Mouse (Mus musculus) ovary, postnatal 14 days (tissue): ENCODE results near the gene Oit3.

Source experiments
- DNase-seq: peaks from one replicate; pipeline ENCODE4 v3.0.0; 2022; ENCODE audit warnings: low spot score

Oit3 gene

GRCm38 (mm10) chr10:59441735-59442134 is at the start of gene Oit3:
Gene Oit3, minus strand, starts transcription at chr10:59441778.
- no peak for DNase-seq

GRCm38 (mm10) chr10:59490920-59491319 is 49.3 kb upstream of the Oit3 start:
- no peak for DNase-seq

DNA sequence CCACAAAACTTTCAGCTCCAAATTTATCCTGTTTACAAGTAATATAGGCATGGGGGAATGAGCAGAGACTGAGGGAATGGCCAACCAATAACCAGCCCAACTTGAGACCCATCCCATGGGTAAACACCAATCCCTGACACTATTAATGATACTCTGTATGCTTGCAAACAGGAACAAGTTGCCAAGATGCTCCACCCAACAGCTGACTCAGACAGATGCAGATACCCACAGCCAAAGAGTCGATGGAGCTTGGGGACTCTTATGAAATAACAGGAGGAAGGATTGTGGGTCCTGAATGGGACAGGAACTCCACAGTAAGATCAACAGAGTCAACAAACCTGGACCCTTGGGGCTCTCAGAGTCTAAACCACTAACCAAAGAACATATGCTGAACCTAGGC is 47.8 kb upstream of the Oit3 start:
- DNase-seq = no peak

DNA sequence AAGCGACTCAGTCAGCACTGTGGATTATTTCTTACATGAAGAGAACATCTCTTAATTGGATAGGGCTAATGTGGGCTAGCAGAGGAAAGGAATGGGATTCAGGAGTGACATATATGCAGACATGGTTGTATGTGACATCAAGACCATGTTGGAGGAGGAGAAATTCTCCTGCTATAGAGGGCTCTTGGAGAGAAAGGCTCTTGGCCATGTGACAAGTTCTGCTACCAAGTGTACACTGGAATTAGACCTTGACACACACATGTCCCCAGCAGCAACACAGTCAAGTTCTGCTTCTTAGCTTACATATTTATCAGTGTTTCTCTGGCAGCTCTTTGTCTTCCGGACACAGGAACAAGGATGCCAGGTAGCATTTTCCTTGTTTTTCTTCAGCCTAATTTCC is 45.8 kb upstream of the Oit3 start:
- DNase-seq = no peak

- no peak for DNase-seq
These were observed 42.7 kb upstream of the Oit3 start for GRCm38 (mm10) chr10:59484318-59484717.

DNA sequence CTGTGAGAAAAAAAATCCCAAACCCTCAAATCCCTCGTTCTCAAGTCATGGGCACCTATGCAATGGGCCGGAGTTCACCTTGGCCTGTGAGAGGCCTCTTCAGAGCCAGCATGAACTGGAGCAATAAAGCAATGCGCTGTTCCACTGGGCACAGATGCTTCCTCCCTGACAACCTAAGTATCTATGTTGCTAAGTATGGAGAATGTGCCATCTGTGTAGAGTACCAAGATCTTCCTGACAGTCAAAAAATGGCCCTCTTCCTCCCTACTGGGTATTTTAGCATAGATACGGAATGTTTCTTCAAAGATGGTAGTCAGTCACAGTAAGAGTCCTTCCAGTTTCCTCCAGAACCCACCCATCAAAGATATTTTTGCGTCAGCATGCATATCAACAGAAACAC is 39.8 kb upstream of the Oit3 start:
- no peak for DNase-seq

DNA sequence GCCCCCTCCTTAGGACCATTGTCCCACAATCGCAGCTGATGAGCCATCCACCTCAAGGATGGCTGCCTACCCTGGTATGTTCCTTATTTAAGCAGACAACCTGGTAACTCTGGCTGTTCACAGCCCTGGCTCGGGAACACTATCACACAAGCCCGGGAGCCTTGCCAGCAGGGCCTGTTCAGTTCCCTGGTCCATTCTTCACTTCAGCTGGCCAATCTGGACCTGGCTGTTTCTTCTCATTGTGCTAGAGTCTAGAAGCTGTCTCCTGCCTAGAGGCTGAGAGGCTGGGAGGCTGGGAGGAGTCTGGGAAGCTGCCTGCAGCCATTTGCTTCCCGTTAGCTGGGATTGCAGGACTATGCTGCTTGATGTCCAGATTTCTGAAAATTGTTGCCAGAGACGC is 28.9 kb upstream of the Oit3 start:
- DNase-seq = no peak

DNA sequence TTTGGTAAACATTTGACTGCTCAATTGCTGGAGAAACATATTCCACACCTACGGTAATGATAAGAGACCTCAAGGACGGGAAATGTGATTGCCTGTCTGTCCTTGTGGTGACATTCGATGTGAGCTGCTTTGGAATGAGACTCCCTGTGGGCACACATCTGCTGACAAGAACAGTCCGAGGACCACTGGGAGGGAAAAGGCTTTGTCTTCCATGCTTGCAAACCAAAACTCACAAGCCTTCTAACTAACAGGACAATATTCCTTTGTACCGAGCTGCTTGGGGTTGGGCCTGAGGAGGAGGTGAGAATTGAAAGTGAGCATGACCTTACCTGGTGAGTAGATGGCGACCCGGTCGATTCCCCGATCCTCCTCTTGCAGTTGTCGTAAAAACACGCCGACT is 25.7 kb upstream of the Oit3 start:
- no peak for DNase-seq

- DNase-seq = no peak
These were observed 25.0 kb upstream of the Oit3 start for GRCm38 (mm10) chr10:59466626-59467025.

- no peak for DNase-seq
These were observed 24.0 kb upstream of the Oit3 start for GRCm38 (mm10) chr10:59465546-59465945.

GRCm38 (mm10) chr10:59462307-59462706 is 20.7 kb upstream of the Oit3 start:
- no peak for DNase-seq

GRCm38 (mm10) chr10:59459767-59460166 is 18.2 kb upstream of the Oit3 start:
- no peak for DNase-seq

GRCm38 (mm10) chr10:59454631-59455030 is 13.1 kb upstream of the Oit3 start:
- DNase-seq = no peak

- no peak for DNase-seq
These were observed 10.3 kb upstream of the Oit3 start for GRCm38 (mm10) chr10:59451839-59452238.

DNA sequence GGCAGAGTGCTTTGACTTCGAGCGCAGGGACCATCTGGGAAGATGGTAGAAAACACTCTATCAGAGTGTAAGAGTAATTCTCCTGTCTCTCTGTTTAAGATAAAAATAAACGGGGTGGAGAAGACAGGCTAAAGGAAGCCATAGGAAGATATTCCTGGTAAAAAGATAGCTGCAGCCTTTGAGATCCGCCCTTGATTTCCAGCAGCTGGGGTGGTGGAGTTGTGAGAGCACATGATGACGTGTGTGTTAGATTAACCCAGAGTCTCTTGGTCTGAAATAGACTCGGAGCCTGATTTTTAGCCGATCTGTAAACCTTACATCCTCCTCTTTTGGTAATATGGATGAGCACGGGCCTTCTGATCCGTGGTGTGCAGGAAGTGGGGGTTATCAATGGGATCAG is 6.0 kb upstream of the Oit3 start:
- no peak for DNase-seq

- DNase-seq = no peak
These were observed 5.4 kb upstream of the Oit3 start for GRCm38 (mm10) chr10:59446911-59447437.

GRCm38 (mm10) chr10:59444635-59445034 is 3.1 kb upstream of the Oit3 start:
- no peak for DNase-seq

- DNase-seq = no peak
These were observed 2.5 kb upstream of the Oit3 start for GRCm38 (mm10) chr10:59444106-59444505.

- no peak for DNase-seq
These were observed 1.6 kb upstream of the Oit3 start for GRCm38 (mm10) chr10:59443212-59443611.

DNA sequence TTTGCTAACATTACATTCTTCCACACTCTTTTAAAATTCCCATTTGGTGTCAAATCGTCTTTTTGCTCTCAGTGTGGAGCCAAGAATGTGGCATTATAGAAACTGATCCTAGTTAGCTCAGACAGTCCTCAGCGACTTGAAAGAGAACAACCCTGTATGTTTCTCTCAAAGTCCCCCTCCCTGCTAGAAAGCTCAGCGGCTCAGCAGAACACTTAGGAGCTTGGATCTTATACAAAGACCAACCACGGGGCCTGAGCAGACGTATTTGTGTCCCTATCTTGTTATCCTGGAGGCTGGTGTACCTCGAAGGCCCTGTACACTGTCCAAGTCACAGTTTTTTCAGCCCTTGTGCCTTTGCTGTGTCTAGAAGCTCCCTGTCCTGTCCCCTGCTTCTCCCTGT is 1.4 kb downstream of the Oit3 start:
- no peak for DNase-seq

DNA sequence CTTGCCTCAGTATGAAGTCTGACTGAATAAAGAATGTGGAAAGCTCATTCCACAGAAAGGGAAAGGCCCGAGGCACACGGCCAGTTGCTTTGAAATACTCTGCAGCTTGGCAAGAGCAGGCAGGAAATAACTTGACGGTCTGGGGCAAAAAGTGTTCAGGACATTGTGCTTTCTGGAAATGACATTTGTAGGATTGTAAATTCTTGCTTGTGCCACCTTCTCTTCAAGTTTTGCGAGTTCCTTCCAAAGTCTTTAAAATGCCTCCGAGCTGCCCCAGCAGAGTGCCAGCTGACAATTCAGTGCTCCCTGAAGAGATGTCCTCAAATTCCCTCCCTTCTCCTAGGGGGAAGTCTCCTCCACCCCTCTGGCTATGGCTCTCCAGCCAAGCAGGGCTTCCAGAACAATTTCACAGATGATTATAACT is 2.1 kb downstream of the Oit3 start:
- DNase-seq = peak; percentile 15

DNA sequence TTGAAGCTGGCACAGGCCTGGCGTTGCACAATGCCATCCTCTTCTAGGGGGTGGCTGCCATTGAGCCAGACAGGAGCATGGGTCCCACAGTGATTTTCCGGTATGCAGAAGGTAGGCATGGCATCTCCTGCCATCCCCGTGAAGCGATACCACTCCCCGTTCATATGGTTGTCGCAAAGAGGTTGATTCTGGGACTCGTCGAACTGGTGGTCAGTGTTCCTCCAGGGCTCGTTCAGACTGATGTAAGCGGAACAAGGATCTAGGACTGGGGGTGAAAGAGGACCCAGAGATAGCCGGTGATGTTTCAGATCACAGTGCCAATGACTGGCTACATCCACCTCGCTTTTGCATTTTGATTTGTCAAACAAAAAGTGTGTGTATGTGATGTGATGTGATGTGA is 2.9 kb downstream of the Oit3 start:
- DNase-seq = no peak

DNA sequence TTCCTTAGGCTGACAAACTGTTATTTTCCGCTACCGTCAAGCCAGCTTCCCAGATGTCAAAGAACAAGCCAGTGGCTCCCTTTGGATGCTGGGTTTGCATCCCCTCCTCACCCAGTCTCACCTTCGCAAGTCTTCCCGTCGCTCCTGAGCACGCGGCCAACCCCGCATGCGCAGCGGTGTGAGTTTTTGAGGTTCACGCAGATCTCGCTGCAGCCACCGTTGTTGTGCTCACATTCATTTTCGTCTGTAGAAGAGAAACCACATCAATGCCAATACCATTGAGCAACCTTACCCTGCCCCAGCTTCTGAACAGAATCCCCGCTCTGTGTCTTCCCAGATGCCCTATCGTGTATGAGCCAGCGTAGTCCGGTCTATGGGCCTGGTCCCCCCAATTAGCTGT is 5.8 kb downstream of the Oit3 start:
- DNase-seq = no peak

- no peak for DNase-seq
These were observed 10.8 kb downstream of the Oit3 start for GRCm38 (mm10) chr10:59430701-59431218.
